Mouse (Mus musculus) fat pad, adult 2 months (tissue): ENCODE measurements around the gene 4930544D05Rik.

Experiments
- DNase-seq: peaks from one replicate; pipeline ENCODE4 v3.0.0-alpha.2; 2011; ENCODE audit warnings: low read depth, low spot score; ENCODE audit errors: extremely low read depth

4930544D05Rik gene

GRCm38 (mm10) chr11:70654923-70655570 lies 39.4 kb downstream of the 4930544D05Rik start:
- no peak for DNase-seq

GRCm38 (mm10) chr11:70655571-70656455 lies 40.2 kb downstream of the 4930544D05Rik start:
- DNase-seq: no peak

GRCm38 (mm10) chr11:70656456-70656927 lies 40.8 kb downstream of the 4930544D05Rik start:
- DNase-seq: no peak

- no peak for DNase-seq
Measured at GRCm38 (mm10) chr11:70656964-70657363, 41.3 kb downstream of the 4930544D05Rik start, which contains the start of gene Eno3. Gene Eno3 (plus strand): TSS chr11:70657202.

- DNase-seq: no peak
Measured at GRCm38 (mm10) chr11:70657573-70657972, 41.9 kb downstream of the 4930544D05Rik start.

- no peak for DNase-seq
Measured at GRCm38 (mm10) chr11:70657991-70658390, 42.3 kb downstream of the 4930544D05Rik start.

- DNase-seq: no peak
Measured at GRCm38 (mm10) chr11:70658521-70658920, 42.9 kb downstream of the 4930544D05Rik start.

GRCm38 (mm10) chr11:70658942-70659341 lies 43.3 kb downstream of the 4930544D05Rik start:
- no peak for DNase-seq

GRCm38 (mm10) chr11:70660571-70660970 lies 44.9 kb downstream of the 4930544D05Rik start:
- DNase-seq: no peak

- DNase-seq: no peak
Measured at GRCm38 (mm10) chr11:70663101-70663500, 47.5 kb downstream of the 4930544D05Rik start.

- DNase-seq: no peak
Measured at GRCm38 (mm10) chr11:70663957-70664356, 48.3 kb downstream of the 4930544D05Rik start.

- no peak for DNase-seq
Measured at GRCm38 (mm10) chr11:70664741-70665140, 49.1 kb downstream of the 4930544D05Rik start.
